Mouse (Mus musculus): ENCODE results near the gene Gm5108. TPM values are rescaled to one million over a fixed set of nuclear protein-coding genes. Genes with fewer than 3 reads are reported as not detected.

Gene Gm5108
- polyA plus RNA-seq (2012; ENCODE audit: low replicate concordance): not detected in 2 replicates

DNA sequence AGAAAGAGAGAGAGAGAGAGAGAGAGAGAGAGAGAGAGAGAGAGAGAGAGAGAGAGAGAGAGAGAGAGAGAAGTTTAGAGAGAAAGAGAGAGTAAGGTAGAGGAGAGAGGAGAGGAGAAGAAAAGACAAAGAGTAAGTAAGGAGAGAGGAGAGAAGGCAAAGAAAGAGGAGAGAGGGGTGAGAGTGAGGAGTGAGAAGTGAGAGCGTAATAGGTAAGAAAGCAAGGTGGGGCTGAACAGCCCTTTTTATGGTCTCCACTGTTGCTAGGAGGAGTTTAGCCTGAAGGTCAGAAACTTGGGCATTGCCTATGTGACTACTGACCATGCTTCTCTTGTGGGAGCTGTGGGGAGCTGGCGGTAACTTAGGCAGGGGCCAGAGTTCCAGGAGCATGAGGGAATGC lies at the start of gene Gm5108:
Gene Gm5108, plus strand, starts transcription at position 301 of the 400 bp plus-strand sequence.

DNA sequence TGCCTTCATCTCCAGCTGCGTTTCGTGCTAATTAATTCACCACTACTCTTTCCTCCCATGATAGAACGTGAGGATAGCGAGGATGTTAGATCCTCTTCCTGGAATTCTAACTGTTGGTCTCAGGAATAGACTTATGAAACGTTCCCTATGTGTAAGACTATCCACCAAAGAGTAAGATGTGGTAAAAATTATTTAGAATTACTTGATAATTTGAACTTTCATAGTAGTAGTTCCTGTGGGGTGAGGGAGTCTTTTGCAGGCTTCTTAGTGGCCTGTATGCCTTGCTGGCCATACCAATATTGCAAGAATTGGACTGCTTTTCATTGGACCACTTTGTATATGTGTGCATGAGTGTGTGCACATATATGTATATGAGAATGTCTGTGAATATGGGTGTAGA lies 4.9 kb downstream of the Gm5108 start, which contains the start of gene Gm21905:
Gene Gm21905, minus strand, starts transcription at position 101 of the 400 bp plus-strand sequence.

Other genes starting within 250 kb of the Gm5108 start
- 12.8 and 24.4 TPM in 2 replicates for gene Atp8a1, start 94.2 kb upstream of the Gm5108 start, polyA plus RNA-seq (2012; ENCODE audit: low replicate concordance)
- not detected in 2 replicates for gene Gm21905, start 4.8 kb downstream of the Gm5108 start, polyA plus RNA-seq (2012; ENCODE audit: low replicate concordance)
- gene Grxcr1, start 90.2 kb downstream of the Gm5108 start, polyA plus RNA-seq (2012; ENCODE audit: low replicate concordance): not detected in 2 replicates

Data from leukemia stem cell, adult 10-12 weeks (primary cell).